Mouse (Mus musculus) thymus, adult 2 months (tissue): ENCODE measurements around the gene Zfyve21.

Experiments
- CTCF ChIP-seq: fragments of 200-500 bp; IDR thresholded peaks from 2 replicates; pipeline ENCODE4 v1.5.1; 2012; ENCODE audit warnings: mild to moderate bottlenecking, control low read depth, low read length, moderate library complexity, borderline replicate concordance; ENCODE audit not compliant: control insufficient read depth, poor library complexity, insufficient read depth; ENCODE audit errors: extremely low read depth
- POLR2A ChIP-seq: fragments of 200-500 bp; IDR thresholded peaks from 2 replicates; pipeline ENCODE4 v1.6.1; 2012; ENCODE audit warnings: mild to moderate bottlenecking, low read length, control low read depth, moderate library complexity; ENCODE audit not compliant: control insufficient read depth, poor library complexity, insufficient read depth; ENCODE audit errors: extremely low read depth

DNA sequence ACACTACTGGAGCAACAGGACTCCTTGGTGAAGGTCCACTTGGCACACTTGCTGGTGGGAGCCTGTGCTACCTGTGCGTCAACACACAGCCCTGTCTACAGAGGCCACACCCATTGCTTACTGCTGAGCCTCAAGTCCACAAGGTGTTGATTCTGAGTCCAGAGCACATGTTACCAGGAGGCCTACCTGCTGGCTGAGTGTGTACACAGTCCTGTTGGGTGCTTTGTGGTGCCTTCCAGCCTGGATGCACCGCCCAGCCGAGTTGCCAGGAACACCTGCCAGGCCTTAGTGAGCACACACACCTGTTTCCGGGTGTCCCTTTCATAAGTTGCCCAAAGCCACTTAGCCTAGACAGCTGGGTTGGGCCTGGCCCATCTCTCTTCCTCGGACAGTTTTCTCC, 10.4 kb upstream of the Zfyve21 start:
- TF ChIP-seq CTCF (no peak), POLR2A (no peak)
